Mouse (Mus musculus): ENCODE measurements around the gene Mboat2.

The Mboat2 gene

DNA sequence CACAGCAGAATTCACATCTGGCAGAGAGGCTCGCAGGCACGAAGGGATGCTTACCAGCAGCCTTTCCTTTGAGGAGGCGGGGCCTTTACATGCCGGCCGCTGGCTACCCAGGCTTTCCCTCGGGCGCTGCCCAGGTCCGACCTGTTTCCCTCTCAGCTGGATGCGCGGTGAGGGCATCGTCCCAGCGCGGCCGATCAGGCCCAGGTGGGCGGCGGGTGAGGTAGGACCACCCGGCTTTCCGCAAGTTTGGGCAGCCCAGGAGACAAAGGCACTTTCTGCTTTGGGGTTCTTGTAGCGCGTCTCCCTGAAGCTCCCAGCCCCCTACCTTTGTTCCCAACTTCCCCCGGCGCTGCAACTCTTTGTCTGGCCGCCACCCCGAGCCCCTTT, at the start of gene Mboat2:
Mboat2 (plus strand) TSS at position 114 of the 387 bp plus-strand sequence.
- DNase-seq: no peak

DNA sequence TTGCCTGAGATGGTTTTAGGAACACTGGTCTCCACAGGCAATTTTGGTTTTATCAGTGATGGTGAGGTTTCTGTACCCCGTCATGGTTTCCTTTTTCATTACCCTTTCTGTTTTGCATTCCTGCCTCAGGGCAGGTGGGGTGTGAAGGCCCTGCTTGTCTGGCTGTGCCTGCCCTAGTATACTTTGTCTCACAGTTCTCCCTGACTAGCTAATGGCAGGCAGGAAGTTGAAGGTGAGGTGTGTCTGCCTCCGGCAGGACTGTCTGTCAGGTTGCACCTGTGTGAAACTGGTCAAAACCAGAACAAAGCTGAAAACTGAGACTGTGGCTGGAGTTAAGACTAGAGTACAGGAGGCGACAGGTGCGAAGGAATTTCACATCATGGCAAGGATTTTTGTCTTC, 46.9 kb upstream of the Mboat2 start:
- peak; percentile 7 for DNase-seq

- no peak for DNase-seq
Measured at GRCm38 (mm10) chr12:24785882-24786281, 44.8 kb upstream of the Mboat2 start.

GRCm38 (mm10) chr12:24786316-24786715, 44.4 kb upstream of the Mboat2 start:
- DNase-seq: no peak

GRCm38 (mm10) chr12:24789659-24790058, 41.0 kb upstream of the Mboat2 start:
- no peak for DNase-seq

DNA sequence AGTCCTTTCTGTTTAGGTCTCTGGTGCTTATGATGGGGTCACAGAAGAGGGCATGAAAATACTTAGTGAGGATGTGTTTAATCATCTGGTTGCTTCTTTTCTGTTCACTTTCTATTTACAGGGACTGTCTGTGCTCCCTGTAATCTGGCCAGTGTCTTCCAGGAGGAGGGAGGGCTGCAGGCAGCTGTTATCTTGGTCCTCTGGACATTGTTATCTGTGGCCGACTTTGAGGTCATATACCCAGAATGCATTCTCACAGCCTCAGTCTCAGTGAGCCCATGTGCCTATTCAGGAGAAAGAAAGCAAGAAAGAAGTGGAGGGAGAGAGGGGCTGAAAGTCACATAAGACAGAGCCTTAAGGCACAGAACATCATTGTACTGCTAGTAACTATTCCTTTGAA, 19.4 kb upstream of the Mboat2 start:
- no peak for DNase-seq

- DNase-seq: no peak
Measured at GRCm38 (mm10) chr12:24811906-24812305, 18.8 kb upstream of the Mboat2 start.

GRCm38 (mm10) chr12:24822831-24823230, 7.8 kb upstream of the Mboat2 start:
- no peak for DNase-seq

GRCm38 (mm10) chr12:24823636-24824354, 6.9 kb upstream of the Mboat2 start:
- no peak for DNase-seq

DNA sequence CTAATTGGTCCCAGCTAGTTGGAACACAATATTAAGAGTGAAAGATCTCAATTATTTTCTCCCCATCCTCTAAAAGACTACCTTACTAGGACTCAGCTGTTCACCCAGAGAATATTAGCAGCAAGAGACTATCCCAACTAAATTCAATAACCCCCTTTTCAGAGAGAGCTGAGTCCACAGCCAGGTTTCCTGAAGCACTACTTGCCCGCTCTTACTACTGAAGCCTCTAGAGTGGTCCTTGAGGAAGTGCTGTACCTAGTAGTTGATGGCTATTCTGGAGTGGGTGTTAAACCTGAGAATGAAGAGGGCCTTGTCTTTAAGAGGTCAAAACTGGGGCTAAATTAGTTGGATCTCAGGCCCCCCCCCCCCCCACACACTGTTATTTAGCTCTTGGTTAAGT, 593 bp upstream of the Mboat2 start:
- no peak for DNase-seq

DNA sequence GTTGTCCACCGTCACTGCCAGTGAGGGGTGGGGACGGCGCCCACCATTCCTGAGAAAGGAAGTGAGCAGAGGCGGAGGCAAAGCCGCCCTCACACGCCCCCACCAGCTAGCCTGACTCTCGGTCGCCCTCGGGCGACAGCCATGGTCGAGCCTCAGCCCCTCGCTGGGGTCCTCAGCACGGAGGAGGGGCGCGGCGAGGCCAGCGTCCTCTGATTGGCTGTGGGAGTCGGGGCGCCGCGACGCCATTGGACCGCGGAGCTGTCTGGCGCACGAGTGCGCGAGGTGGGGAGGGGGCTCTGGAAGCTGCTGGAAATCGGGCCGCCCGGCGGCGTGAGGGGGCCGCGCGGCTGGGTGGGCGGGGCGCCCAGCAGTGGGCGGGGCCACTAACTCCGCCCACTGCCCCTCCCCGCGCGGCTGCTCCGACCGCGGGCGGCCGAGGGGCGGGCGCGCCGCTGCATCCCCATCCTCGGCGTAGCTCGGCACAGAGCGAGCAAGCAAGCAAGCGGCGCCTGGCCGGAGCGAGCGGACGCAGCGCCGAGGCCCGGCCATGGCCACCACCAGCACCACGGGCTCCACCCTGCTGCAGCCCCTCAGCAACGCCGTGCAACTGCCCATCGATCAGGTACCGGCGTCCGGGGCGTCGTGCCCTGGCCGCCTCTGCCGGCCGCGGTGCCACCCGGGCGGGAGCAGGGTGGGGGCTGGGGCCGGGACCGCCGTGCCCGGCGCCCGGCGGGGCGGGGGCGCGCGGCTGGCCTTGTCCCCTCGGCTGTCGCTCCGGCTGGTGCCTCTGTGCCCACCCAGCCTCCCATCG, 679 bp downstream of the Mboat2 start:
- peak; percentile 93 for DNase-seq

GRCm38 (mm10) chr12:24831964-24832427, 1.3 kb downstream of the Mboat2 start:
- no peak for DNase-seq

- DNase-seq: no peak
Measured at GRCm38 (mm10) chr12:24832438-24832837, 1.8 kb downstream of the Mboat2 start.

GRCm38 (mm10) chr12:24837947-24838346, 7.3 kb downstream of the Mboat2 start:
- DNase-seq: no peak

DNA sequence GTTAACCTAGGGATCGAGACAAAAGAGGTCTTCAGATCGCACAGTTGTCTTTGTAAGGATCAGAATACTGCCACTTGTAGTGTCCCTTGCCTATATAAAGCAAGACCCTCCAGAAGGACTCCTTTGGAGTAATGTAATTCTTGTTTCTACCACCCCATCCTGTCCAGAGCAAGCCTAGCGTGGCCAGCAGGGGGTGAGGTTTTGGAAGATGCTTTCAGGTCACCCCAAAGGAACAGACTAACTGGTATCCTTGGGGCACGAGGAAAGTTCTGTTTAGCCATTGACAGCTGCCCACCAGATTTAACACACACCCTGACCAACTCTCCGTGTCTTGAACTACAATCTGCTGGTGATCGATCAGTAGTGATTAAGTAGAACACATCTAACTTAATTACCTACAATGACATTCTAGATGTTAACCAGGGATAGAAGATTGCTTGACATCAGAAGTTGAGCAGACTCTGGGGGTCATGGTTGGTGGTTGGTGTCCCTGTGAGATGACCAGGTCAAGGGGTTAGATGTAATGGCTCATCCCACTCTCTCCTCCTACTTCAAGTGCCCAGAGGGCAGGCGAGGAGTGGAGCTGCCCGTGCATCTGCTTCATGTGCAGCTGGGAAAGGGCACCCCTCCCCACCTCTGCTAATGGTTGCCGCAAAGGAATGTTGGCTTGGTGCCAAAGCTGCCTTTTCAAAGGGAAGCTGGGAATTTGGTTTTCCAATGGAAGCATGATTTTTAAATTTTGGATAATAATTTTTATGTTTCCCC, 10.6 kb downstream of the Mboat2 start:
- DNase-seq: no peak

- DNase-seq: no peak
Measured at GRCm38 (mm10) chr12:24842299-24842910, 11.7 kb downstream of the Mboat2 start.

GRCm38 (mm10) chr12:24843395-24844072, 12.9 kb downstream of the Mboat2 start:
- DNase-seq: peak; percentile 19

- DNase-seq: peak; percentile 27
Measured at GRCm38 (mm10) chr12:24845344-24845743, 14.7 kb downstream of the Mboat2 start.

DNA sequence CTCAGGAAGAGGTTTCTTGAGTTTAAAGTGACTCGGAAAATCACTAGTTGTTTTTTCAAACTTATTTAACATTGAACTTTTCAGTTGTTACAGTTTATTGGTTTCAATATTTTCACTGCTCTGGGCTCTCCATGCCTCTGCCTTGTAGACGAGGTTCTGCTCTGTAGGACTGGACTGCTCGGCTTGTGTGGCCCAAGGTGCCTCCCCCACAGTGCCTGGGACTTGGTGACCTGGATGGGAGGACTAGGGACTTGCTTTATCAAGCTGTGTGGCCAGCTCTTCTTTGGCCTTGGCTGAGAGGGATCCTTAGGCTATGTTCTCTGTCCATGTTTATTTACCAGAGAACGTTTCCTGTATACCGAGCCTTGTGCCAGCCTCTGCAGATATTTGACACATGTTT, 17.4 kb downstream of the Mboat2 start:
- no peak for DNase-seq

DNA sequence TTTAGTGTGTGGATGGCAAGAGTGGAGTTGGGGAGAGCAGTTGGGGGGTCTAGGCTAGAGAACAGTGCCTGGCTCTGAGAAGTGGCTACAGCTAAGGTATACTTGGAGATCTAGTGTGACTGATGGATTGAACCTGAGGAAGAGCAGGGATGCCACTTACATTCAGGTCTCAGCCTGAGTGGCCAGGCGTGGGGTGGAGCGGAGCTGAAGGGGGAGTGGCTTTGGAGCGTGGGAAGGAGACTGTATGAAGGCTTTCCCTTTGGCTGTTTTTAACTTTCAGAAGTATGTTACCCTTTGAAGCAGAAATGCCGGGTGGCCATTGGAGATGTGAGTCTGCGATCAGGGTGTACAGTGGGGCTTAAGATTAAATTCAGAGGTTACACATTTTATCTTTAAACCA, 26.7 kb downstream of the Mboat2 start:
- no peak for DNase-seq

GRCm38 (mm10) chr12:24859357-24859756, 28.7 kb downstream of the Mboat2 start:
- DNase-seq: no peak

DNA sequence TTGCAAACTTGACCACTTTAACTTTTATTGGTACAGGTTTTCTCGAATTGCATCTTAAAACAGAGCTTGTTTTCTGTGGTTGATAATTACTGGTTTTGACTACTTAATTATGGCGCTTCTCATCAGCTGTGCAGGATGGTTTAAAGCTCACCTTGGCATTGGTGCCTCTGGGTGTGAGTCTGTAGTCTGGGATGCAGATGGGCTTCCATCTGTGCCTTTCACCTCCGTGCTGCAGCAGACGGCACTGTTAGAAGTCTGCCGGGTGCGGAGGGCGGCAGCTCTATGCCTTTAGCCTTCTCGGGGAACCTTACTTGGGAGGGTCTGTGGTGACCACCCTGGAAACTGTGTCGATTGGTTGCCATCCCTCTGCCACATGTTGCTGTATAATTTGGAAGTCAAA, 29.8 kb downstream of the Mboat2 start:
- no peak for DNase-seq
